Mouse (Mus musculus): ENCODE results near the gene Rabl2. TPM values are rescaled to one million over a fixed set of nuclear protein-coding genes. Genes with fewer than 3 reads are reported as not detected.

Rabl2 gene
- total and polyA plus RNA-seq, 2 experiments from 2014 or later, result 9.2 to 12.7 TPM

GRCm38 (mm10) chr15:89607480-89607879 is 15.8 kb upstream of the Rabl2 start:
- no peak overlapping the region for H3K9ac ChIP-seq (replicated peaks; ENCODE audit: low read depth, low read length)
- no peaks in the 10 kb centered on the region for H3K9me3 ChIP-seq (replicated peaks; ENCODE audit: control insufficient read depth, low read length)
- no peaks in the 10 kb centered on the region for H3K27me3 ChIP-seq (ENCODE audit: control insufficient read depth, insufficient read depth, low read length)
- no peaks in the 10 kb centered on the region for H3K4me1 ChIP-seq (ENCODE audit: control insufficient read depth, insufficient read depth)
- TF ChIP-seq EP300 (IDR thresholded peaks at IDR 0.05; ENCODE audit: low read depth), result no peak
- no peak for TF ChIP-seq CTCF (IDR thresholded peaks at IDR 0.05; ENCODE audit: low read depth)
- ATAC-seq (ENCODE audit: insufficient read depth, low read depth) (no peak), DNase-seq (ENCODE audit: low spot score) (no peak)
- no peak overlapping the region for H3K4me3 ChIP-seq (ENCODE audit: low read depth, low read length)
- WGBS, result 80% methylated on average over 8 of the region's 8 CpGs
- no peak overlapping the region for H3K27ac ChIP-seq (ENCODE audit: low read depth)
- no peaks in the 10 kb centered on the region for H3K36me3 ChIP-seq (replicated peaks; ENCODE audit: control insufficient read depth, insufficient read depth, low read length)
- H3K4me2 ChIP-seq (ENCODE audit: low read depth, low read length), result no peak overlapping the region; the same call in 1 of the 2 replicates

GRCm38 (mm10) chr15:89605822-89606570 is 14.3 kb upstream of the Rabl2 start:
- Histone ChIP-seq H3K4me1 (ENCODE audit: control insufficient read depth, insufficient read depth) (no peaks in the 10 kb centered on the region), H3K27me3 (ENCODE audit: control insufficient read depth, insufficient read depth, low read length) (no peaks in the 10 kb centered on the region), H3K36me3 (replicated peaks; ENCODE audit: control insufficient read depth, insufficient read depth, low read length) (no peaks in the 10 kb centered on the region), H3K27ac (ENCODE audit: low read depth) (no peak overlapping the region), H3K4me3 (ENCODE audit: low read depth, low read length) (no peak overlapping the region), H3K9ac (replicated peaks; ENCODE audit: low read depth, low read length) (no peak overlapping the region), H3K4me2 (ENCODE audit: low read depth, low read length) (no peak overlapping the region), H3K9me3 (replicated peaks; ENCODE audit: control insufficient read depth, low read length) (no peaks in the 10 kb centered on the region)
- no peak for ATAC-seq (ENCODE audit: insufficient read depth, low read depth)
- TF ChIP-seq CTCF (IDR thresholded peaks at IDR 0.05; ENCODE audit: low read depth) (peak; percentile 25), EP300 (IDR thresholded peaks at IDR 0.05; ENCODE audit: low read depth) (no peak)
- WGBS, result 70% methylated on average over 12 of the region's 12 CpGs
- DNase-seq (ENCODE audit: low spot score), result no peak

GRCm38 (mm10) chr15:89592548-89592947 is 825 bp upstream of the Rabl2 start:
- 0 out of 2 replicates have a peak, but pooled peaks cover 4% of the 10 kb centered on the region for H3K4me1 ChIP-seq (ENCODE audit: control insufficient read depth, insufficient read depth)
- DNase-seq (ENCODE audit: low spot score) (no peak), ATAC-seq (ENCODE audit: insufficient read depth, low read depth) (no peak)
- H3K27me3 ChIP-seq (ENCODE audit: control insufficient read depth, insufficient read depth, low read length), result no peaks in the 10 kb centered on the region
- 0 out of 2 replicates have a peak overlapping the region, but pooled peaks have one; percentile 89 for H3K4me2 ChIP-seq (ENCODE audit: low read depth, low read length)
- H3K9me3 ChIP-seq (replicated peaks; ENCODE audit: control insufficient read depth, low read length), result no peaks in the 10 kb centered on the region
- TF ChIP-seq CTCF (IDR thresholded peaks at IDR 0.05; ENCODE audit: low read depth) (no peak), EP300 (IDR thresholded peaks at IDR 0.05; ENCODE audit: low read depth) (no peak)
- H3K4me3 ChIP-seq (ENCODE audit: low read depth, low read length), result no peak overlapping the region; the same call in 1 of the 2 replicates
- H3K9ac ChIP-seq (replicated peaks; ENCODE audit: low read depth, low read length), result no peak overlapping the region
- 0 out of 2 replicates have a peak, but pooled peaks cover 4% of the 10 kb centered on the region for H3K36me3 ChIP-seq (replicated peaks; ENCODE audit: control insufficient read depth, insufficient read depth, low read length)
- WGBS, result 42% methylated on average over 4 of the region's 4 CpGs
- H3K27ac ChIP-seq (ENCODE audit: low read depth), result no peak overlapping the region

GRCm38 (mm10) chr15:89591317-89591716 is 406 bp downstream of the Rabl2 start:
- Histone ChIP-seq H3K36me3 (replicated peaks; ENCODE audit: control insufficient read depth, insufficient read depth, low read length) (0 out of 2 replicates have a peak, but pooled peaks cover 6% of the 10 kb centered on the region), H3K4me3 (ENCODE audit: low read depth, low read length) (peak overlapping the region; percentile 86), H3K4me1 (ENCODE audit: control insufficient read depth, insufficient read depth) (0 out of 2 replicates have a peak, but pooled peaks cover 4% of the 10 kb centered on the region), H3K9ac (replicated peaks; ENCODE audit: low read depth, low read length) (peak overlapping the region; percentile 64), H3K27ac (ENCODE audit: low read depth) (no peak overlapping the region), H3K4me2 (ENCODE audit: low read depth, low read length) (peak overlapping the region; percentile 89), H3K27me3 (ENCODE audit: control insufficient read depth, insufficient read depth, low read length) (no peaks in the 10 kb centered on the region), H3K9me3 (replicated peaks; ENCODE audit: control insufficient read depth, low read length) (no peaks in the 10 kb centered on the region)
- TF ChIP-seq CTCF (IDR thresholded peaks at IDR 0.05; ENCODE audit: low read depth) (no peak), EP300 (IDR thresholded peaks at IDR 0.05; ENCODE audit: low read depth) (no peak)
- under 1% methylated on average over 30 of the region's 30 CpGs for WGBS
- ATAC-seq (ENCODE audit: insufficient read depth, low read depth) (peak; percentile 12; the same call in 1 of the 2 replicates), DNase-seq (ENCODE audit: low spot score) (no peak)

GRCm38 (mm10) chr15:89589146-89589545 is 2.6 kb downstream of the Rabl2 start:
- no peak overlapping the region for H3K27ac ChIP-seq (ENCODE audit: low read depth)
- TF ChIP-seq CTCF (IDR thresholded peaks at IDR 0.05; ENCODE audit: low read depth) (no peak), EP300 (IDR thresholded peaks at IDR 0.05; ENCODE audit: low read depth) (no peak)
- no peaks in the 10 kb centered on the region for H3K9me3 ChIP-seq (replicated peaks; ENCODE audit: control insufficient read depth, low read length)
- no peak overlapping the region for H3K4me3 ChIP-seq (ENCODE audit: low read depth, low read length)
- H3K27me3 ChIP-seq (ENCODE audit: control insufficient read depth, insufficient read depth, low read length), result no peaks in the 10 kb centered on the region
- 0 out of 2 replicates have a peak, but pooled peaks cover 4% of the 10 kb centered on the region for H3K4me1 ChIP-seq (ENCODE audit: control insufficient read depth, insufficient read depth)
- DNase-seq (ENCODE audit: low spot score) (no peak), ATAC-seq (ENCODE audit: insufficient read depth, low read depth) (no peak)
- WGBS, result 79% methylated on average over 5 of the region's 5 CpGs
- H3K36me3 ChIP-seq (replicated peaks; ENCODE audit: control insufficient read depth, insufficient read depth, low read length), result 0 out of 2 replicates have a peak, but pooled peaks cover 6% of the 10 kb centered on the region
- H3K9ac ChIP-seq (replicated peaks; ENCODE audit: low read depth, low read length), result no peak overlapping the region
- no peak overlapping the region for H3K4me2 ChIP-seq (ENCODE audit: low read depth, low read length)

All from heart, postnatal 0 days (tissue).